Mouse (Mus musculus) spleen, postnatal 10 days (tissue): ENCODE results near the gene Rtbdn.

Experiments used
- DNase-seq, 2 experiments: peaks; one replicate each; pipeline ENCODE4 v3.0.0; 2021 to 2022; ENCODE audit warnings: low spot score in 2 of 2

Gene Rtbdn

GRCm38 (mm10) chr8:84956768-84957167 is 10.0 kb downstream of the Rtbdn start:
- peak; percentile 76 to 89 for DNase-seq

- no peak for DNase-seq
Measured at GRCm38 (mm10) chr8:84959811-84960210, 13.0 kb downstream of the Rtbdn start.

DNA sequence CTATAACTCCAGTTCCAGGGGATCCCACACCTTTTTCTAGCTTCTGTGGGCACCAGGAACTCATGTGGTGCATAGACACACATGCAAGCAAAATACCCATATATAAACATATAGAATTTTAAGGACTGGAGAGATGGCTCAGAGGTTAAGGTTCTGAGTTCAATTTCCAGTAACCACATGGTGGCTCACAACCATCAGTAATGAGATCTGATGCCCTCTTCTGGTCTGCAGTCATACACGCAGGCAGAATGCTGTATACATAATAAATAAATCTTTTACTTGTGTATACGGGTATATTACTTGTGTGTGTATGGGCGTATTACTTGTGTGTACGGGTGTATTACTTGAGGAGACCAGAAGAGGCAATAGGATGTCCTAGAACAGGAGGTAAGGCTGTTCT is 17.2 kb downstream of the Rtbdn start:
- no peak for DNase-seq

- DNase-seq, result peak; percentile 84 to 94
Measured at GRCm38 (mm10) chr8:84965731-84966291, 19.0 kb downstream of the Rtbdn start.

GRCm38 (mm10) chr8:84966603-84967002 is 19.8 kb downstream of the Rtbdn start:
- peak; percentile 31 to 35 for DNase-seq

DNA sequence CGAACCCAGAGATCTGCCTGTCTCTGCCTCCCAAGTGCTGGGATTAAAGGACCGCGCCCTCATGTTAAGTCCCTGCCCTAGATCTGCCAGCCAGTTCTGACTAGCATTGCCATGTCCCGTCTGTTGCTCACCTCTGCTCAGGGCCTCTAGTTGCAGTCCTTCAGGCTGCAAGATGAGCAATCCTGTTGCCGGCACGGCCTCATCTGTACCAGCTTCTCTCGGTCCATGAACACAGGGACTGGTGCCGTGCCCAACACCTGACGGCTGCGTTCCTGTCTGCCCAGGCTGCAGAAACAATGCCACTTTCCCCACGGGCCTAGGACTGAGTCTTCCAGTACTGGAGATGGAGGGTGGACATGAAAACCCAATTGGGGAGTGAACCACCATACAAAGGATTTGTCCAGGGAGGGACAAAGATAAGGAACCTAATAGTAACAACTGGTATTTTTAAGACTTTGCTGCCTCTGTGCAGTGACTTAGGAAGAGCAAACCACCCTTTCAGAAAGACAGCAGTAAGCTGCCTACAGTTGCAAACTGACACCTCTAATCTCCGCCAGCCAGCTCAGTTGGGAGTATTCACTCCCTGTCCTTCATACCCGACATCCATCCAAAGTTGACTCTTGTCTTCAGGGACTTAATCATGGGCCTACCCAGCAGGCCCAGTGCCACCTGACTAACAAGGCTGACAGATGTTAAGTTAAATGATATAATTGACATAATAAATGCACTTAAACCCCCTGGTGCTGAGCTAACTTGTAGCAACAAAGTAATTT is 20.9 kb downstream of the Rtbdn start:
- DNase-seq, result peak; percentile 37 to 41

DNA sequence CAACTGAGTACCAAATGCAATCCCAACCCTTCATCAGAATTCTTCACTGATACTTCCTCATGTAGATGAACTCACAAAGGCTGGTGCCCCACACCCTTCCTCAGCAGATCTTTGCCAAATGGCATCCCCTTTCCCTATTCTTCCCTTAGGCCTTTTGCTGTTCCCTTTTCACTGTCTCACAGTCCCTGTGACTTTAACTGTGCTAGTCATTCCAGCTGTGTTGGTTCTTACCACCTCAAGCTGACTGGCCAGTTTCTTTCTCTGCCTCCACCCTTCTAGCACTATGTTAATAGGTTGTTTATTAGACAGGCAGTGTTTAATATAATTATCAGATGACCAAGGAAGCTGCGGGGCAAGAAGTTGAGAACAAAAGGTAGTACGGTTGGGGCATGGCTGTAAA is 21.9 kb downstream of the Rtbdn start:
- DNase-seq, result peak; percentile 31 to 49

DNA sequence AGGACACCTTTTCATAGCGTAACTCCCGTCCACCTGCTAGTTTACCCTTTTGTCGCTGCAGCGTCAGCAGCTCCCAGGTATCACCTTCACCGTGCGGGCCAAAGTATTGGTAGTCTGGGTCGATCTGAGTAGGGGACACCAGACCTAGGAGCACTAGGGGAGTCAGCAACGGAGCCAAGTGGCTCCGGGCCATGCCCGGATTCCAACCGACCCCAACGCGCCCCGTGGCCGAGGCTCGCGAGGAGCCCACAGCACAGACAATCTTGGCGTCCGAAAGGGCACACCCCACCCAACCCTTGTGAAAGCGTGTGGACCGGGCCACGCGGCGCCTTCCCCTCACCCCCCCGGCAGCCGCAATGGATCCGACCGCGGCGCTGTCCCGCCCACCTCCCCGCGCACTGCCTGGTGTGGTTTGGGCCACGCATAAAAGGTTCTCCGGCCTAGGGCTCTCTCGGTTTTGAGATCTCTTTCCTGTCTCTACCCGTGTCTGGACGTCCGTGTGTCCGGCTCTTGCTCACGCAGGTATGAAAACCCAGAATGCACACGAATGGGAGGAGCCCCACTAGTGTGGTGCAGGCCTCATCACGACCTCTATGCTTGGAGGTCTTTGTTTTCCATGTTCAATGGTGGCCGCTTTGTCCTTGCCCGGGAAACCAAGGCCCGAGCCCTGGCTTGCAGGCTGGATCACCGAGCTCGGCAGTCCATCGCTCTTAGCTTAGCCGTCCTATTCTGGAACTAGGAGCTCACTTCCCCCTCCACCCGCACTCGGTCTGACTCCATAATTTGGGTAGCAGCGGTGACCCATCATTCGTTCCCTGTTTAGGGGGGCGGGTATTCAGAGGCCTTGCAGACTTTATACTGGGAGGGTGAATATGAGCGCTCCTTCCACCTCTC is 22.7 kb downstream of the Rtbdn start, which contains the start of the genes Gm49661, Prdx2 and Rnaseh2a:
Gene Gm49661, minus strand, starts transcription at position 193 of the 894 bp plus-strand sequence.
Gene Prdx2, plus strand, starts transcription at position 347 of the 894 bp plus-strand sequence.
Gene Rnaseh2a, minus strand, starts transcription at position 527 of the 894 bp plus-strand sequence.
- peak; percentile 85 to 88 for DNase-seq

GRCm38 (mm10) chr8:84970135-84970790 is 23.5 kb downstream of the Rtbdn start:
- peak; percentile 50 to 58 for DNase-seq

GRCm38 (mm10) chr8:84970913-84971312 is 24.1 kb downstream of the Rtbdn start:
- DNase-seq, result peak; percentile 73 to 86

DNA sequence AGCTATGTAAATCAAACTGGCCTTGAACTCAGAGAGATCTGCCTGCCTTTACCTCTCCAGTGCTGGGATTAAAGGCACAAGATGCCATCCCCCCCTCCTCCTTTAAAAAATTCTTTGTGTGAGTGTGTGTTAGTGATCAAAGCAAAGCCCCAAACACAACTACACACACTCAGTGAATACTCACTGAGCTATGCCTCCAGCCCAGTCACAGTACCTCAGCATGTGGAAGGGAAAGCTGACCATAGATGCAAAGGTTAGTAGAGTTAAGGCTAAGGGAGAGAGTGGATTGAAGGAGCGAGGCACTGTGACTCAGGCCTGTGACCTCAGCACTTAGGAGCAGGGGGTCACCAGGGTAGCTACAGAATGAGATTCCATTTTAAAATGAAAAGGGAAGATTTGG is 26.3 kb downstream of the Rtbdn start:
- DNase-seq, result no peak

DNA sequence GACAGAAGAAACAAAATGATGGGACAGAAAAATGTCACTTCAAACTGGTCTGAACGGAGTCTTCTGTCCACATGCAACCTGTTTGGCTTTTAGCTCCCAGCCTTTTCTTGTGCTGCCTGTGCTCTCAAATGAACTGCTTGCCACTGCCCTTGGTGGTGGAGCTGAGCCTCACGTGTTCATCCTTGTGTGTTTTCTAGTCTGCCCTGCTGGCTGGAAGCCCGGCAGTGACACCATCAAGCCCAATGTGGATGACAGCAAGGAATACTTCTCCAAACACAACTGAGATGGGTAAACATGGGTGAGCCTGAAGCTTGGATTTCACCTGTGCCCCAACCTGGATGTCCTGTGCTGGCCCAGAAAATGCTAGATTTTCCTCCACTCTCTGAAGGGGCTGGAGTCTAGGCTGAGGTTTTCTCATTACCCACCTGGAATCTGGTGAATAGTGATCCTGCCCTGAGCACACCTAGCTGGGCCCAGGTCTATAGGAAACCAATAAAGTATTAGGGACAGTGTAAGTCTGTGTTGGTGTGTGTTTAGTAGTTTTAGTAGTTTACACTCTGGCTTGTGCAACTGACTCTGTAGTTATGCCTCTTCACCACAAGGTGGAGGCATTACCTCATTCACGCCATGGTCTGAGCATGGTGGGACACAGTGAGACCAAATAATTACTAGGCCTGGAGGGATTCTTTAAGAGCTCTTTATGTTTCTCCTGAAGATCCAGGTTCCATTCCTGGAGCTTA is 27.2 kb downstream of the Rtbdn start:
- DNase-seq, result peak; percentile 50 to 59

GRCm38 (mm10) chr8:84974543-84975142 is 27.9 kb downstream of the Rtbdn start:
- peak; percentile 28 to 38 for DNase-seq

GRCm38 (mm10) chr8:84975434-84975833 is 28.6 kb downstream of the Rtbdn start:
- DNase-seq, result peak; percentile 77 to 85

DNA sequence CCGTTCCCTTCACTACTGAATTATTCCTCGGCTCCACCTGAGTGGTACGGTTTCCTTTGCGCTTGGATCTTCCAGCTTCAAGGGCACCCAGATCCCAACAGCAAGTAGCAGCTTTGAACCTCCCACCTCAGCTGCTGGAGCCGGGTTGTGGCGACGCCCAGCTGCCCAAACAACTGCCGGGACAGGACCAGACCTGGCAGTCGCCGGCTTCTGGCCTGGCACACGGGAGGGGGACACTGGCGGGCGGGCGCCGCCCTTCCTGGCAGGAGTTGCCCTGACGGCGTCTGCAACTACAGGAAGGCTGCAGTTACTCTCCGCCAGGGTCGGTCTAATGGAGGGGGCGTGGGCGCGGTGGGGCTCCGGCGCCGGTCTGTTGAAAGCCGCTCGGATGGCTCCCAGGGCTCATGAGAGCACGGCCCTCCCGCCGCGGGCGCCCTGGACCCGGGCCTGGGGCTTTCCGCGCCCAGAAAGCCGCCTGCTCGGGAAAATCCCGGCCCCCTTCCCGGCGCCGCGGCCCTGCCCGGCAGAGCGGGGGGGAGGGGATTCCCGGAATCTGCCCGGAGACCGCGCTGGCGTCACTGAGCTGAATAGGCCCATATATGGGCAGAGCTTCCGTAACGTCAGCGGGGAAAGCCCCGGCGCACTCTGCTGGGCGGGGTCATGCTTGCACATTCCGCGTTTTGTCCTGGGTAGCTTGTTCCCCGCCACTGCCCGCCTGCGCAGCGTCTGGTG is 29.4 kb downstream of the Rtbdn start:
- peak; percentile 94 for DNase-seq

GRCm38 (mm10) chr8:84976763-84977434 is 30.1 kb downstream of the Rtbdn start:
- DNase-seq, result no peak

- DNase-seq, result peak; percentile 82 to 84
Measured at GRCm38 (mm10) chr8:84977435-84978247, 30.9 kb downstream of the Rtbdn start.

DNA sequence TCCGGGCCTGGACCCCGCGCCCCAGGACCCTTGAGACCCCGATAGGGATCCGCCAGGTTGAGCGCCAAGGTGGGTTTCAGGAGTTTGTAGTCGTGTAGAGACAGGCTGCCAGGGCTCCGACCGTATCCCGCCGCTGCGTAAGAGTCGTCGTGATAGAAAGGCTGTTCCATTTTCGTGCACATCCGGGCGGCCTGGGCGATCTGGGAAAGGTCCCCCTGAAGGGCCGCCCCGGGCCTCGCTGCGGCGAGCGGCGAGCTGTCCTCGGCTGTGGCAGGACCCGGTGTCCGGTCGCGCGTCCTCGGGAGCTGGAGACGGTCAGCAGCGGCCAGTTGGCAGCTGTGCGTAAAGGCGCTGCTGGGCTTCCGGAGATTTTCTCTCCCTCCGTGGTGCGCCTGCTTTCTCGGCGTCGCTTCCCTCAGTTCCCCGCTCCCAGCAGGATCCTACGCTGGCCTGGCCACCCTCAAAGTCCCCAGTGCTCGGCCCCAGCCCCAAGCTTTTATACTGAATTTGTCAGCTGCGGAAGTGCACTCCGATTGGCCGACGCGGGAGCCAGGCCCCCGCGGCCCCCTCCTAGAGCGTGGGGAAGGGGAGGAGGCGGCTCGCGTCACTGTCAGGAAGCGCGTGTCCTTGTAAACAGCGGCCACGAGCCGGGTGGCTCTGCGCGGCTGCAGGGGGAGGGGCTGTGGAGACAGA is 31.6 kb downstream of the Rtbdn start, which contains the start of gene Junb:
Gene Junb, minus strand, starts transcription at position 471 of the 693 bp plus-strand sequence.
- DNase-seq, result peak; percentile 82 to 90
